Mouse (Mus musculus) olfactory bulb, adult 2 months (tissue): Measurements from ENCODE around the gene Ifna13. TPM values are rescaled to one million over a fixed set of nuclear protein-coding genes. Genes with fewer than 3 reads are reported as not detected.

Source experiments
- H3K27ac ChIP-seq: fragments of 200-500 bp; 2 replicates; pipeline ENCODE4 v1.5.1; 2012; ENCODE audit warnings: low read depth, low read length; ENCODE audit not compliant: insufficient read depth
- H3K4me1 ChIP-seq: fragments of 200-500 bp; 2 replicates; pipeline ENCODE4 v1.6.1; 2012; ENCODE audit warnings: low read length; ENCODE audit not compliant: control insufficient read depth, insufficient read depth
- H3K4me3 ChIP-seq: fragments of 200-500 bp; 2 replicates; pipeline ENCODE4 v1.5.1; 2012; ENCODE audit warnings: mild to moderate bottlenecking, low read depth, low read length, moderate library complexity; ENCODE audit not compliant: insufficient read depth
- CTCF ChIP-seq: fragments of 200-500 bp; IDR thresholded peaks from 2 replicates; pipeline ENCODE4 v1.5.1; 2012; ENCODE audit warnings: low read depth, mild to moderate bottlenecking, low read length, moderate library complexity; ENCODE audit not compliant: insufficient read depth
- POLR2A ChIP-seq: fragments of 200-500 bp; IDR thresholded peaks from 2 replicates; pipeline ENCODE4 v1.6.1; 2012; ENCODE audit warnings: mild to moderate bottlenecking, low read depth, low read length, moderate library complexity; ENCODE audit not compliant: insufficient read depth
- WGBS: fragments of 180-500 bp; shearing (Covaris S2); methylation state at CpG from one replicate; pipeline ENCODE4 v1.1.7; 2018; 5-methylcytosine and 5-hydroxymethylcytosine counted together
- polyA plus RNA-seq: library from polyadenylated mRNA; stranded (reverse); fragments of >200 nt; gene quantifications from 2 replicates; pipeline ENCODE4 v1.2.4, GENCODE M21; 2012; ENCODE audit warnings: low replicate concordance; ENCODE audit not compliant: missing spikeins, insufficient read depth, insufficient read length

The Ifna13 gene
- not detected in 2 replicates for polyA plus RNA-seq

GRCm38 (mm10) chr4:88644359-88644758 is at the start of gene Ifna13:
Gene Ifna13, minus strand, starts transcription at chr4:88644459.
- no peaks in the 10 kb centered on the region for H3K4me1 ChIP-seq
- 53% methylated on average over 2 of the region's 2 CpGs for WGBS
- H3K4me3 ChIP-seq = no peak within 1 kb of the TSS
- TF ChIP-seq POLR2A (no peak), CTCF (no peak)
- no peak within 1 kb of the TSS for H3K27ac ChIP-seq

- H3K4me1 ChIP-seq = no peaks in the 10 kb centered on the region
- 93% methylated on average over 2 of the region's 2 CpGs for WGBS
- no peak for TF ChIP-seq POLR2A
- TF ChIP-seq CTCF = no peak
- H3K27ac ChIP-seq = no peak overlapping the region
- H3K4me3 ChIP-seq = no peak overlapping the region
These were observed 49.1 kb upstream of the Ifna13 start for GRCm38 (mm10) chr4:88693392-88693791.

- TF ChIP-seq POLR2A (no peak), CTCF (no peak)
- Histone ChIP-seq H3K27ac (no peak overlapping the region), H3K4me1 (no peaks in the 10 kb centered on the region), H3K4me3 (no peak overlapping the region)
- 88% methylated on average over 1 of the region's 1 CpGs for WGBS
These were observed 48.3 kb upstream of the Ifna13 start for GRCm38 (mm10) chr4:88692537-88692936.

GRCm38 (mm10) chr4:88691259-88691658 is 47.0 kb upstream of the Ifna13 start, which contains the start of gene Ifnab:
Gene Ifnab, minus strand, starts transcription at chr4:88691359.
- Histone ChIP-seq H3K27ac (no peak within 1 kb of the TSS), H3K4me1 (no peaks in the 10 kb centered on the region), H3K4me3 (no peak within 1 kb of the TSS)
- no peak for TF ChIP-seq CTCF
- no peak for TF ChIP-seq POLR2A
- WGBS = 71% methylated on average over 2 of the region's 2 CpGs

GRCm38 (mm10) chr4:88683812-88684211 is 39.6 kb upstream of the Ifna13 start, which contains the start of gene Ifna2:
Gene Ifna2, minus strand, starts transcription at chr4:88683912.
- TF ChIP-seq POLR2A = no peak
- TF ChIP-seq CTCF = no peak
- Histone ChIP-seq H3K4me3 (no peak within 1 kb of the TSS), H3K4me1 (no peaks in the 10 kb centered on the region), H3K27ac (no peak within 1 kb of the TSS)
- WGBS = 89% methylated on average over 1 of the region's 1 CpGs

- Histone ChIP-seq H3K4me1 (no peaks in the 10 kb centered on the region), H3K27ac (no peak overlapping the region), H3K4me3 (no peak overlapping the region)
- TF ChIP-seq CTCF = no peak
- TF ChIP-seq POLR2A = no peak
- WGBS = 74% methylated on average over 3 of the region's 3 CpGs
These were observed 37.1 kb upstream of the Ifna13 start for GRCm38 (mm10) chr4:88681353-88681752.

DNA sequence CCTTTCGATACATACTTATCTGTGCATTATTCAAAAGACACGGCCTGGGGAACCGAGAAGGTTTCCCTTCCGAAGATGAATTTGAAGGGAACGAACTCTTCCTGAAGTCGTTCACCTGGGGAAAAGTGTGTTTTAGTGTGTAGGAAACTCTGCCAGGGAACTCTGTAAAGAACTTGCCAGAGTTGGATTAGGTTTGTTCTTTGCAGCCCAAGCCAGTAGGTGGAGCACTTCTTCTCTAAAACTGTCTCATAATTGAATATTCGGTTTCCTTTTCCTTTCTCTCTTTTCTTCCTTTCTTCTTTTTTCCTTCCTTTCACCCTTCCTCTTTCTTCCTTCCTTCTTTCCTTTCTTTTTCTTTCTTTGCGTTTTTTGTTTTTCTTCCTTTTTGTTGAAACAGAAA is 36.1 kb upstream of the Ifna13 start:
- Histone ChIP-seq H3K27ac (no peak overlapping the region), H3K4me1 (no peaks in the 10 kb centered on the region), H3K4me3 (no peak overlapping the region)
- TF ChIP-seq CTCF (no peak), POLR2A (no peak)
- WGBS = 46% methylated on average over 8 of the region's 8 CpGs

- Histone ChIP-seq H3K4me1 (no peaks in the 10 kb centered on the region), H3K4me3 (no peak within 1 kb of the TSS), H3K27ac (no peak within 1 kb of the TSS)
- TF ChIP-seq CTCF (no peak), POLR2A (no peak)
- WGBS = 76% methylated on average over 1 of the region's 1 CpGs
These were observed 32.6 kb upstream of the Ifna13 start, which contains the start of gene Ifna16 for GRCm38 (mm10) chr4:88676824-88677223. Gene Ifna16, minus strand, starts transcription at chr4:88676924.

DNA sequence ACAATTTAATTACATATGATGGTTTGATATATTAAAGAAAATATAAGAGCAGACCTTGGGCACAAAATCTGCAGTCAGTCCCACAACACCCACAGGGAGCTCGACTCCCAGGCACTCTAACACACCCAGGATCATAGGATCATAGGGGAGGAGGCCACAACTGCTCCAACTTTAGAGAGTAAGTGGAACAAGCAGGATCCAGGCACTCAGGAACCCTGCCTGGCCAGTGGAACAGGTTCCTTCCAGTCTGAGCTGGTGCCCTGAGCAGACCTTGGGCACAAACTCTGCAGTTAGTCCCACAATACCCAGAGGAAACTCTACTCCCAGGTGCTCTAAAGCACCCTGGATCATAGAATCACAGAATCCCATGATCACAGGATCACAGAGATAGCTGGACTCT is 11.2 kb upstream of the Ifna13 start:
- no peaks in the 10 kb centered on the region for H3K4me1 ChIP-seq
- 59% methylated on average over 1 of the region's 1 CpGs for WGBS
- TF ChIP-seq POLR2A = no peak
- TF ChIP-seq CTCF = no peak

GRCm38 (mm10) chr4:88653644-88654043 is 9.4 kb upstream of the Ifna13 start:
- no peak overlapping the region for H3K4me3 ChIP-seq
- no peaks in the 10 kb centered on the region for H3K4me1 ChIP-seq
- no peak for TF ChIP-seq CTCF
- no peak for TF ChIP-seq POLR2A
- 69% methylated on average over 3 of the region's 3 CpGs for WGBS
- no peak overlapping the region for H3K27ac ChIP-seq

More for the DNA sequence above, 11.2 kb upstream of the Ifna13 start:
- H3K27ac ChIP-seq = no peak overlapping the region
- H3K4me3 ChIP-seq = no peak overlapping the region
